Mouse (Mus musculus) urinary bladder, postnatal 14 days (tissue): ENCODE results near the gene Epn3.

ENCODE experiments used
- DNase-seq: peaks from one replicate; pipeline ENCODE4 v3.0.0; 2021; ENCODE audit warnings: low spot score

Gene Epn3

DNA sequence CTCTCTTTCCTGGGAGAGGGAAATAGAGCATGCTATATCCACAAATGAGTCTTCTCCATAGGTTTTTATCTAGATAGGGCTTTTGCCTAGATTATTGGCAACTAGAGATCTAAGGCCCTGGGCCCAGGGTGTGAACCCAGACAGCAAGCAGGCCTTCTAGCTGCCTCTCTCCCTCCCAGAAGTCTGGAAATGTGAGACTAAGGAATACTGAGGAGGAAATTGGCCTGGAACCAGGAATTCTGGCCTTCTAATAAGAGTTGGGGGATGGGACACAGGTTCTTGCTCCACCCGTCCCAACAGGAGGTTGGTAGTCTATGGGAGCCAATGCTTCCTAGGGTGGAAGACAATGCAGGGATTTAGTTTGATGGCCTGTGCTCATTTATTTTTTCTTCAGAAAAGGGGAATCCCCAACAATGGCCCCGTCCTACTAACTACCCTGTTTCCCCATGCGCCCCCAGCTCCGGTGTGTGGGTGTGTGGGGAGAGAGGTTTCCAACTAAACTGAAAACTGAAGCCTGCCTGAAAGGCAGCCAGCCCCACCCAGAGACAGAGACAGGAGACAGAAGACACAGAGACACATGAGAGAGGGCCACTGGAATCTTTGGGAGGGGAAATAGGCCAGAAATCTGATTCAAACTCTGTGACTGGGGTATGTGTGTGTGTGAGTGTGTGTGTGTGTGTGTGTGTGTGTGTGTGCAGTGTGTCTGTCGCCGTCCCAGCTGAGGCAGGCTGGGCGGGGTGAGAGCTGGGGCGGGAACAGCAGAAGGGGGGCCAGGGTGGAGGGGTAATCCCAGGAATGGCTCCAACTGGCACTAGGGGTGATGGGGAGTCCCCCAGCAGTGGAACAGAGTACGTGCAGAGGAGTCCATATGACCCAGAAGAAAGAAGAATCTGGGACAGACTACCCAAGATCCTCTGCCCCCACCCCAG, 30.4 kb downstream of the Epn3 start:
- DNase-seq = no peak

DNA sequence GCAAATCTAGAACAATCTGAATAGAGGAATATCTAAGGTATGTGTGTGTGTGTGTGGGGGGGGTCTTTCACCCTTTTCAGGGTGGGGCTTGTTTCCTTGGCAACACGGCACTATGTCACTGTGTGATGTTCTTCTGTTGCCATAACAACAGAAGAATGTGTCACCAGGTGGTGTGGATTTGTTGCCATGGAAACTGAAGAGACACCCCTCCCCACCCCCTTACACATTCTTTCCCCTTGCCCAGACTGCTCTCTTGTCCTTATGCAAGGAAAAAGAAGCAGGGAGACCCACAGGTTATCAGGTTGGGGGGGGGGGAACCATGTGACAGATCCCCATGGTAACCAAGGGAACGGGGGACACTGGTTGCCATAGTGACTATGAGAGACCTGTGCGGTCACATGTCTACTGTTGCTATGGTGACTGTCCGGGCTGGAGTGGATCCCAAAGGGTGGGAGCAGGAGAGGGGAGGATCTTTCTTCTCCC, 31.2 kb downstream of the Epn3 start:
- no peak for DNase-seq

DNA sequence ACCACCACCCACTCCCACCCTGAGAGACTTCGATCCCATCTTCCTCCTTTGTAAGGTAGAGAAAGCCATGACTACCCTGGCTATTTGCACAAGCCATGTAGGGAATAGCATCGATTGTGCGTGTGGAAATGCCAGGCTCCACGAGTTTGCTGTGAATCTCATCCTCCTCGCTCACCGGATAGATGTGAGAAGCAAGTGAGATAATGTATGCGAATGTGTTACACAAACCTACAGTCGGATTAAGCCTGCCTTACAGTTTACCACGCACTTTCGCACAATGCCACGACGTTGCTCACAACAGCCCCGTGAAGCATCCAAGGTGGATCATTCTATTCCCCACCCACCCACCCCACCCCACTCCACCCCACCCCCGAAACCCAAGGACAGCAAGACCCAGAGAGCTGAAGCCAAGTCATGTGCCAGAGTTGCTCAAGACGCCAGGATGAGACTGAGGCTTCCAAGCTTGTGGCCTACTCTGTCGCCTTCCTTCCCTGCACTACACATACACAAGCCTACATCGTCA, 33.4 kb downstream of the Epn3 start:
- DNase-seq = no peak

DNA sequence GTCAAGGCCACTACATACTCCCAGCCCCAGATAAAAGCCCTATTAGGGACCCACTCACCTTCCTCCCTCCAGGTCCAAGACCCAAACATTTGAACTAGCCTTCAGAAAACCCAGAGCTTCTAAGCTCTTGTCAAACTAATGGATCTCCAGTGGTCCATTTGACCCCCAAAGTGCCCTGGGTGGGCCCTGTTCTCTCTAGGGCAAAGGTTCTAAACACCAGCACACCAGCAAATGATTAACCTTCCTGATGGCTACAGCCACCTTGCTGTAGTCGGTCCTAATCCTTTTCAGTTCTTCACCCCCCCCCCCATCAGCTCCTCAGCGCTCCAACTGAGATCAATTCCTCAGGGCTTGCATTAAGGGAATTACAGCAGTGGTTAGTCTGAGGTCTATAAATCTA, 35.6 kb downstream of the Epn3 start:
- DNase-seq = no peak

DNA sequence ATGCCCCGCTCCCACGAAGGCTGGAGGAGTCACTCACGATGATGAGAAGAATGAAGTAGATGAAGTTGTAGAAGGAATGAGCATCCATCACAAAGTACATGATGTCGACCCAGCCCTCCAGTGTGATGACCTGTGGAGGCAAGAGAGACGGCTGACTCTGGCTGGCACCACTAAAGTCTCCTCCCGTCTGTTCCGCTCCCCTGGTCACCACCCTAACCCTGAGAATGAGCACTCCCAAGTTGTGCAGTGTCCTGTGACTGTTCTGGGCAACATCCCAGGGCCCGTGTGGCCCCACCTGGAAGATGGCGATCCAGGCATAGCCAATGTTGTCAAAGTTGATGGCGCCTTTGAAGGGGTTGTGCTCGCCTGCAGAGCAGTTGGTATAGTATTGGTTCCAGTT, 37.9 kb downstream of the Epn3 start:
- no peak for DNase-seq

DNA sequence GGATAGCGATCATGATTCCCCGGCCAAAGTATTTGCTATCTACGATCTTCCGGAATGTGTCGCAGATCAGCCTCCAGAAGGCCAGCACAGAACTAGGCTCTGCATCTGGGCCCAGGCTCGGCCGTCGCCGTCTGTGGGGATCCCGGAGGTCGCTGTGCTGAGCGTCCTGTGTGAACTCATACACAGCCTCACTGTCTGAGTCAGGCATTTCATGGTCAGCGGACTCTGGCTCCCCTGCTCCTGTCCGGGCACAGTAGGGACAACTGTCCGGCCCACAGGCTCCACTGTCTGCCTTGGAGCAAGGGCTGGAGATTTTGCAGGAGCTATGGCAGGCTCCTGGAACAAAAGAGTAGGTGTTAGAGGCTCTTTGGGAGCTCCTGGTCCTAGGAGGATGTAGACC, 42.8 kb downstream of the Epn3 start:
- DNase-seq = no peak

DNA sequence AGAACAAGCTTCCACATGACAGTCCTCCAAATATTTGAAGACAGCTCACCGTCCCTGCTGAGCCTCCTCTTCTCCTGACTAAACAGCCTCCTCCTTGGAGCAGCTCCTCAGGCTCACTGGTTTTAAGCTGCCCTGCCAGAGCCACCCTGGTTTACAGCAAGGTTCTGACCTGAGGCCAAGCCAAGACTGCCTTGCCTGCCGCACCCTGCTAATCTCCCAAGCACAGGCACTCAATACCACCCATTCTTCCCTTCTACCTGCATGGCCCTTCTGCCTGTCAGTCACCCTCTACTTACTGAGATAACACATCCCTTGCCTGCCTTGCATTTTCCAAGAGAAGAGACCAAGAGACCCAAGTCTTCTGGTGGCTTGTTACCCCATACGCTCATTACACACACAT, 43.4 kb downstream of the Epn3 start:
- no peak for DNase-seq

DNA sequence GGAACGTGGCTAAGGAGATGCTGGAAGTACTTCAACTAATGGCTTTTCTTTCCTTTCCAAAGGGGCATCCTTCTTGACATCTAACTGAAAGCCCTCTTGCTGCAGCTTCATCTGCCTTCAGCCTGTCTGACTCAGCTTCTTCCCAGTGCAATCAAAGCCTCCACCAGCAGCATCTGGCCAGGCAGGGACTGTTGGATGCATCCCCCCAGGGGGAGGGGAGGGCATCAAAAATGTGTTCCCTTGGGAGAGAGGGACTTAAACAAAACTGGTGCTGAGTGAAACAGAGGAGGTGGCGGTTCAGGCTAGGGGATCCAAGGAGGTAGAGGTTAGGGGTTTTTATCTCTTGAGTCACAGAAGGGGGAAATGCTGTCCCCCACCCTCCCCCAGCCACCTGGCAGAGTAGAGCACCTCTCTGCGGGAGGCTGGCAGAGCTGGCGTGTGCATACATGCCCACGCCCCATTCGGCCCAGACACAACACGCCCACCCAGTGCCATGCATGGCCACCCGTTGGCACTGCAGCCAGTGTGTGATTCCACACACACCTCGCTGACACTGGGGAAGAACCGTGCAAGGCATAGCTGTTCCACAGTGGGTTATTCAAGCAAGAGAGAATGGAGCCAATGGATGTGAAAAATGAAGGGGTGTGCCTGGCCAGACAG, 44.5 kb downstream of the Epn3 start:
- no peak for DNase-seq

DNA sequence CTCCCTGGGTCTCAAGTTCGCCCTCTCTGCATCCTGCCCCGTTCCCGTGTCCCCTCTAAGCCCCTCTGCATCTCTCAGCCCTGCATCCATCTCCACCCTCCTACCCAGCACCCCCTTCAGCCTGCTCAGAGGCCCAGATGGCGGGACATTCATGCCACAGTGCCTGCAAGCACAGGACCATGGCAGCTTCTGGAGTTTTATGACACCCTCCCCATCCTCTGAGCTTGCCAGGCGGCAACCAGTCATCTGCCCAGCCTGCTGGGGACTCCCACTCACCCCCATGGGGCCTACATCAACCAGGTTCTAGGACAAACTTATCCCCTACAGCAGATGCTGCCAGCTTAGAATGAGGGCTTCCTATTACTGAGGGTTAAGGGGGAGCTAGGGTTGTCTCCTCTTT, 45.0 kb downstream of the Epn3 start:
- no peak for DNase-seq

DNA sequence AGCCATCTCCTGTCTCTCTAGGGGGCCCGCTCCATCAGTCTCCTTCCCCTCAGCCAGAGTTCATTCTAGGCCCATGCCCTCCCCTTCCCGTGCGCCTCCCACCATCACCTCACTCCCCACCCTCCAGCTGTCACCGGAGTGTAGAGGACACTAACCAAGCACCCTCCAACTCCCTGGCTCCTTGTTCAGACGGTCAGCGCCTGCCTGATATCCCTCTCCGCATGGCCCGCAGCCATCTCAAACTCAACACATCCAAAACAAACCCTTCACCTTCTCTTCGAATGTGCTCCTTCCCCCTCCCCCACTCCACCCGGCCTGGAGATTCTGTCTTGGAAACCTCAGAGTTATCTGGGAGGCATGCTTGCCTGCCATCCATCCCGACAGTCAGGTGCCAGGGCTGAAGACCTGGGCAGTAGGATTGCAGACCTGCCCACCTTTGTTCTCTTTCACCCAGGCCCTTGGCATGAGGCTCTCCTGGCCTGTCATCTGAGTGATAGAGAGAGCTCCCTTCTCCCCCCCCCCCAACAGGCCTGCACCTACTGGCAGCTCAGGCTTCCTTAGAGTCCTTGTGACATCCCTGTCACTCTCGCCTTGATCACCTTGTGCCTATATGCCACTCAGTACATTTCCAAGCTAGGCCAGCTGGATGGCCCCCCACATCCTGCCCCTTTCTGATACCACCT, 48.5 kb downstream of the Epn3 start:
- DNase-seq = no peak

DNA sequence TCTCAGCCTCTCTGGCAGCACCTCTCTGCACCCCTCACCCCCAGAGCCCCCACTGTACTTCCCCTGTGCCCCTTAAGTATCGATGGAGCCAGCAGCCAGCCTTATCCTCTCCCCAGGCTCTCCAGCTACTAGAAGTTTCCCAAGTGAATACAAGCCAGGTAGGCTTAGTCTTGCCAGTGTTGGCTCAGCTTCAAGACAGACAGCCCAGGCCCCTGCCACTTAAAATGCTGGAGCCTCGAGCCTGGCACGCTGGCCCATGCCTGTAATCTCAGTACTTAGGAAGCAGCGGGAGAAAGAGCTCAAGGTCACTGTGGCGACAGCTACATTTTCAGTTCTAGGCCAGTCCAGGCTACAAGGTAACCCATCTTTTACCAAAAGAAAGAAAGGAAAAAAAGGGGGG, 49.9 kb downstream of the Epn3 start:
- no peak for DNase-seq

DNA sequence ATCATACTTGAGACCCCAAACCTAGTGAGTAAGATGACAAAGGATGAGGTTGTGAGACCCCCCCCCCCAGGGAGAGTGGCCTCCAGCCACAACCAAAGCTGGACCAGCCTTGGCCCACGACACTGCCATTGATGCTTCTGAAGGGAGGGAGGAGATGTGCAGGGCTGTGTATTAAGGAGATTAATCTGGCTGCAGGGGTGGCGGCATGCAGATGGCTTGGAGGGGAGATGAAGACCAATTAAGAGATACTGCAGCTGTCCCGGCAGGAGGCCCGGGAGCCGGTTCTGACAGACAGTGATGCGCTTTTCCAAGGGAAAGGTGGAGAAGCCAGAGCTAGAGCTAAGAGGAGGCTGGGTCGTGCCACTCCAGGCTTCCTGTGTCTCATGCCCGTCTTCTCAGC, 50.5 kb downstream of the Epn3 start:
- no peak for DNase-seq

DNA sequence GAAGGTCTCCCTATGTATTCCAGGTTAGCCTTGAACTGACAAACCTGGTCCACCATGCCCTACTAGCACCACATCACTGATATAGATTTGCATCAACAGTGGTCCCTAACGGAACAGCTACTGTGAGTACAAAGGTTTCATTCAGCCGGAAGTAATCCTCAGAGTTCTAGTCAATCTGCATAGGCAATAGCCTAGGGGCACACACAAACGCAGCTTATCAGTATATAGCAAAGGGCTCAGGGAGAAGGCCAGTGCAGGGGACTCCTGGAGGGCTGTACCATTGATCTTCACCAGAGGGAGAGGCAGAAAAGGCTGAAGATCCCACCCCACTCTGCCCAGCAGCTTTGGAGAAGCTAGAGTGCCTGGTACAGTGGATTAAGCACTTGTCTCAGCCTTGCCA, 52.8 kb downstream of the Epn3 start:
- no peak for DNase-seq

DNA sequence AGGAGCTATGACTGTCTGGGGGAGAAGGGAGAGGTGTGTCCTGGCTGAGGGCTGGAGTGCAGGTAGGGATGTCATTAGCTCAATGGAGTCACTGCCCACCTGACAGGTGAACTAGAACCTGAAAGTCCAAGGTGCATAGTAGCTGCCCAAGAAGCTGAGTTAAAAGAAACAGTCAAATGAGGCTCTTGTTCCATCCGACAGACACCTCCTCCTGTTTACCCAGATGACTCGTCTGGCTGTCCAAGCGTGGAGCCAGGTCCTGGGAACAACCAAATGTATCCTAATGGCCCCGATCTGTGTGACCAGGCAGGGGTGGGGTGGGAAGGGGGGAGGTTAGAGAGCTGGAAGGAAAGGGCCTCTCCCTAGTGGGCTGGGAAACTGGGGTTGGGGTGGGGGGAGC, 54.5 kb downstream of the Epn3 start:
- DNase-seq = no peak

DNA sequence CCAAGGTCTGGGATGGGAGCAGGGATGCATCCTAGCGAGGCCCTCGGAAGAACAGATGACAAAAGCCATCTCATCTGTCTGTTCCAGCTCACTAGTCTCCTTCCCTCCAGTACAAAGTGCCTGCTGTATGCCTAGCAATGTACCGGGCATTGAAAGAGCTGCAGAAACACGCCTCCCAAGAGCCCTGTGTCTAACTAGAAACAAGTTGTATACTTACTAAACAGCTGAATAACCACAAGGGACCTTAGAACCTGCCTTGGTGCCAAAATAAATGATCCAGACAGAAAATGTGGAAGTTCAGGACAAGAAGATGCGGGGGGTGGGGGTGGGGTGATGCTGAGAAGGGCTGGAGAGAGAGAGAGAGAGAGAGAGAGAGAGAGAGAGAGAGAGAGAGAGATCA, 54.9 kb downstream of the Epn3 start:
- no peak for DNase-seq

DNA sequence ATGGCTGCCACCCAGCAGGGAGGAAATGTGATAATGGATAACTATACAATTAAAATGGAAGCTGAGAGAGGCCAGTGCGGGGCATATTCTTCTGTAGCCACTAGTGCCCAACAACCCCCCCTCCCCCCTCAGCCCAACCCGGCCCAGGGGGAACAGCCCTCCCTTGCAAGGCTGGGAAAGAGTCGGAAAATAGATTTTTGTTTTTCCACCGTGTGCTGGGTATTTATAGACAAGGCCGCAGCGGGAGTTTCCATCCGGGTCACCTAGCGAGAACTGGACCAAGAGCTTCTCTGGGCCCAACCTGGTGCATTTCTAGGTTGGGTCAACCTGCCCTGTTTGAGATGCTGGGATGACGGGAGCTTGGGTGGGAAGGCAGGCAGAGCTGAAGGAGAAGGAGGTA, 58.0 kb downstream of the Epn3 start:
- no peak for DNase-seq

DNA sequence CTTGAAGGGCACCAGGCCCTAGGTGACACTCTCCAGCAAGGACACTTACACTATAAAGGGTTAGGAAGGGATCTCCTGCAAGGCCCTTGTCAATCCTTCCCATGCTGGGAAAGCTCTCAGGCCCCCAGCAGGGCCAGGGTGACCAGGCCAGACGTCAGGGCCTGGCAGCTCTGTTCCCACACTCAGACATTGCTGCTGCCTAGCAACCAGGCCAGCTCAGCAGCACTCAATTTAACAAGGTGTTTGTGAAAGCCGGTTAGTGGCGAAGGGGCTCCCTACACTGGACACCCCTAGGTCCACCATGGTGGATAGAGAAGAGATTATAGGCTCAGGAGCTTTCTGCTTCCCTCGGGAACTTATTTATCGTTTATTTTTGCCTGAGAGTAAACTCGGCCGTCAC, 58.7 kb downstream of the Epn3 start:
- no peak for DNase-seq

DNA sequence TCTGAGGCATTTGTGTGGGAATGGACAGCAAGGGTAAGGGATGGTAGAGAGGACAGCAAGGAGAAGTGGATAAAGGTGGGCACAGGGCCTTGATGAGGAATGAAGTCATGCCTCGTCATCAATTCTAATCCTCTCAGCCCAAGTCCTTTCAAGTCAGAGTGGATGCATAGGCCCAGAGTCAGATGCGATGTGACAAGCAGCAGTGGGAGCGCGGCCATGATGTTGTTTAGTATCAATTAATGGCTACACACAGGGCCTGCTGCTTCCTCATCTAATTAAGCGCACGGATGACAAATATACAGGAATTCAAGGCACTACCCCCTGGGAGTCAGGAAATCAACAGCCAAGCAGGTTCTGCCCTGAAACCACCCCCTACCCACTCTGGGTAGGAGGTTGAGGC, 59.4 kb downstream of the Epn3 start:
- no peak for DNase-seq
